Mouse (Mus musculus): ENCODE results near the gene Gm20888. TPM values are rescaled to one million over a fixed set of nuclear protein-coding genes. Genes with fewer than 3 reads are reported as not detected.
"Not testable (repeated sequence)": the region's sequence is repeated elsewhere in the genome, so short reads cannot be mapped to it uniquely, and the experiment has no call there.

Gene Gm20888
- polyA plus RNA-seq (2012; ENCODE audit: insufficient read depth, low replicate concordance) = not detected in 2 replicates

DNA sequence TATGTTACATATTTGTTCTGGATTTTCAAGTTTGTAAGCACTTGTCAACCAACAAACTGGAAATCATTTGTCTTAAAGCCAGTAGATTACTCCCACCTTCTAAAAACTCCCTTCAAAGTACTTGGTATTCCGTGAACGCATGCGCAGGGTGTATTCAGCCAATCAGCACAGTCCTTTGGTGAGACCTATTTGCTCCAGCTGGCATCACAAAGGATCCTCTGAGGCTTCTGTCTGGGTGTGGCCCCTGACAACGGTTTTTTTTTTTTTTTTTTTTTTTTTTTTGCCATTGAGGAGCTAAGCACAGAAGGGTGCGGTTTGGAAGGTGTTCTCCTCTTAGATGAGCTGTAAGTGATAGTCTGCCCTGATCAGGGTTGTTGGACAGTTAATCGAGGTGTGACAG, at the start of gene Gm20888:
Gene Gm20888, plus strand, starts transcription at position 301 of the 400 bp plus-strand sequence.
- H3K36me3 ChIP-seq (replicated peaks; ENCODE audit: low read length); H3K27me3 ChIP-seq (replicated peaks); H3K9me3 ChIP-seq; H3K4me1 ChIP-seq; H3K4me3 ChIP-seq (replicated peaks): not testable (repeated sequence)

Other genes starting within 250 kb of the Gm20888 start
- gene Gm21118, start 168.2 kb upstream of the Gm20888 start, polyA plus RNA-seq (2012; ENCODE audit: insufficient read depth, low replicate concordance) = not detected in 2 replicates
- gene Gm29423, start 138.6 kb upstream of the Gm20888 start, polyA plus RNA-seq (2012; ENCODE audit: insufficient read depth, low replicate concordance) = not detected in 2 replicates
- gene Gm29644, start 138.5 kb upstream of the Gm20888 start, polyA plus RNA-seq (2012; ENCODE audit: insufficient read depth, low replicate concordance) = not detected in 2 replicates